ENCODE assay signal across 16 mouse cellular contexts in genomic region chr6:38920141-38920540, GRCm38 (mm10). TPM values are rescaled to one million over a fixed set of nuclear protein-coding genes. Genes with fewer than 3 reads are reported as not detected.
DNase-seq lines count a peak whose midpoint lies in the region; ATAC-seq and TF ChIP-seq lines count a peak whose summit lies in the region.
"Had no signal": no experiment of that assay in that cellular context is flagged by ENCODE, and none has a peak within 500 bp of the region (broad histone marks: within the 10 kb centered on the region; RNA-seq: fewer than 3 reads in every experiment).

No protein-coding gene starts in this region.

- peaks cover 22% of the 10 kb centered on the region; the same call in 1 of the 2 replicates for H3K4me1 ChIP-seq in lung, embryonic 16.5 days (replicated peaks; ENCODE audit: control insufficient read depth, insufficient read depth, low read length)
- H3K4me1 ChIP-seq in lung, postnatal 0 days (ENCODE audit: insufficient read depth, low read depth, low read length): peaks cover 13% of the 10 kb centered on the region; the same call in 1 of the 2 replicates
- peaks cover 38% of the 10 kb centered on the region for H3K4me1 ChIP-seq in stomach, embryonic 15.5 days
- H3K4me1 ChIP-seq: neural tube, embryonic 13.5 days had no signal

- TF ChIP-seq CTCF in lung, postnatal 0 days (IDR thresholded peaks at IDR 0.05): no peak

- H3K4me3 ChIP-seq in lung, embryonic 16.5 days (ENCODE audit: low read length): no peak overlapping the region
- no peak overlapping the region for H3K4me3 ChIP-seq in lung, postnatal 0 days (ENCODE audit: low read depth, low read length)
- H3K4me3 ChIP-seq in stomach, embryonic 15.5 days (replicated peaks): no peak overlapping the region
- H3K4me3 ChIP-seq: forebrain, embryonic 12.5 days; hindbrain, embryonic 10.5 days; neural tube, embryonic 13.5 days had no signal

- 78% methylated on average over 6 of the region's 6 CpGs for WGBS in lung, embryonic 16.5 days
- 79% methylated on average over 6 of the region's 6 CpGs for WGBS in lung, postnatal 0 days
- 80% methylated on average over 6 of the region's 6 CpGs for WGBS in stomach, embryonic 15.5 days

- H3K36me3 ChIP-seq in lung, embryonic 16.5 days (ENCODE audit: control insufficient read depth, insufficient read depth, low read length): no peaks in the 10 kb centered on the region
- no peaks in the 10 kb centered on the region for H3K36me3 ChIP-seq in lung, postnatal 0 days (ENCODE audit: insufficient read depth, low read length)
- no peaks in the 10 kb centered on the region for H3K36me3 ChIP-seq in stomach, embryonic 15.5 days
- H3K36me3 ChIP-seq: forebrain, embryonic 12.5 days; hindbrain, embryonic 10.5 days; neural tube, embryonic 13.5 days had no signal

- H3K4me2 ChIP-seq in lung, embryonic 16.5 days (ENCODE audit: low read depth, low read length): no peak overlapping the region
- no peak overlapping the region for H3K4me2 ChIP-seq in lung, postnatal 0 days (replicated peaks; ENCODE audit: low read depth, low read length)
- no peak overlapping the region; the same call in 1 of the 2 replicates for H3K4me2 ChIP-seq in stomach, embryonic 15.5 days
- H3K4me2 ChIP-seq: forebrain, embryonic 12.5 days; neural tube, embryonic 13.5 days had no signal

- no peak for TF ChIP-seq EP300 in lung, postnatal 0 days (IDR thresholded peaks at IDR 0.05)

- no peak overlapping the region for H3K9ac ChIP-seq in lung, embryonic 16.5 days (ENCODE audit: low read length)
- no peak overlapping the region for H3K9ac ChIP-seq in lung, postnatal 0 days (replicated peaks; ENCODE audit: low read depth)
- no peak overlapping the region for H3K9ac ChIP-seq in stomach, embryonic 15.5 days
- H3K9ac ChIP-seq: forebrain, embryonic 12.5 days; neural tube, embryonic 13.5 days had no signal

- H3K9me3 ChIP-seq in lung, embryonic 16.5 days (ENCODE audit: control insufficient read depth, low read length): no peaks in the 10 kb centered on the region
- no peaks in the 10 kb centered on the region for H3K9me3 ChIP-seq in lung, postnatal 0 days (ENCODE audit: low read length)
- no peaks in the 10 kb centered on the region for H3K9me3 ChIP-seq in stomach, embryonic 15.5 days
- H3K9me3 ChIP-seq: forebrain, embryonic 12.5 days; hindbrain, embryonic 10.5 days; neural tube, embryonic 13.5 days had no signal

- H3K27ac ChIP-seq in lung, embryonic 16.5 days (ENCODE audit: low read length): peak overlapping the region; percentile 74; the same call in 1 of the 2 replicates
- H3K27ac ChIP-seq in lung, postnatal 0 days (ENCODE audit: low read length): no peak overlapping the region
- H3K27ac ChIP-seq in stomach, embryonic 15.5 days: peak overlapping the region; percentile 78
- H3K27ac ChIP-seq: forebrain, embryonic 12.5 days; hindbrain, embryonic 10.5 days; neural tube, embryonic 13.5 days had no signal

- DNase-seq in heart, adult 11 months: peak; percentile 44
- DNase-seq in heart, adult 9 months (ENCODE audit: low spot score in 2 of 2): no peak
- DNase-seq in lung, postnatal 0 days (ENCODE audit: low spot score): no peak
- DNase-seq in kidney, postnatal 36 days: peak; percentile 43 to 44
- no peak for DNase-seq in urinary bladder, postnatal 25 days (ENCODE audit: low spot score)
- DNase-seq in retina, embryonic 14.5 days (ENCODE audit: low spot score): no peak
- DNase-seq: cerebellum, adult 2 months; gastrocnemius, postnatal 36 days; lung, adult 18-20 months; thymus, postnatal 14 days had no signal

- ATAC-seq in lung, embryonic 16.5 days (ENCODE audit: low read depth): no peak
- no peak for ATAC-seq in lung, postnatal 0 days
- ATAC-seq in stomach, embryonic 15.5 days (ENCODE audit: insufficient read depth, low FRiP score, low read depth): no peak

- no peaks in the 10 kb centered on the region for H3K27me3 ChIP-seq in lung, embryonic 16.5 days (ENCODE audit: control insufficient read depth, insufficient read depth, low read depth, low read length)
- H3K27me3 ChIP-seq in lung, postnatal 0 days (replicated peaks; ENCODE audit: insufficient read depth, low read length): no peaks in the 10 kb centered on the region
- no peaks in the 10 kb centered on the region for H3K27me3 ChIP-seq in stomach, embryonic 15.5 days (replicated peaks)
- H3K27me3 ChIP-seq: CH12.LX; forebrain, embryonic 12.5 days; neural tube, embryonic 13.5 days had no signal

RNA-seq across cellular contexts. Expression of gene Hipk2, which starts 44.2 kb away (rescaled TPM):
- 19.8 and 21.0 TPM in 2 replicates for polyA plus RNA-seq in lung, embryonic 16.5 days (2015; fragmentation: Nextera tagmentation; extraction: Ambion mirVana)
- polyA plus RNA-seq in lung, postnatal 0 days (2015; fragmentation: Nextera tagmentation; extraction: Ambion mirVana): 18.4 and 23.0 TPM in 2 replicates
- polyA plus RNA-seq in stomach, embryonic 15.5 days (2015; fragmentation: Nextera tagmentation; extraction: Ambion mirVana): 23.8 and 25.6 TPM in 2 replicates

RNA-seq across cellular contexts. Expression of gene Tbxas1, which starts 44.9 kb away (rescaled TPM):
- polyA plus RNA-seq in lung, embryonic 16.5 days (2015; fragmentation: Nextera tagmentation; extraction: Ambion mirVana): 3.9 and 4.1 TPM in 2 replicates
- polyA plus RNA-seq in lung, postnatal 0 days (2015; fragmentation: Nextera tagmentation; extraction: Ambion mirVana): 5.3 and 5.5 TPM in 2 replicates
- polyA plus RNA-seq in stomach, embryonic 15.5 days (2015; fragmentation: Nextera tagmentation; extraction: Ambion mirVana): 3.4 and 3.5 TPM in 2 replicates

Comparison
In these comparisons a context has a peak if more than half of its experiments do, and no peak if none do; other contexts are left out.
1. DNase-seq: peak in heart, adult 11 months (single experiment) and kidney, postnatal 36 days (2 of 2); none in heart, adult 9 months (0 of 2), lung, postnatal 0 days (single experiment), urinary bladder, postnatal 25 days (single experiment) and retina, embryonic 14.5 days (single experiment).